Mouse (Mus musculus): ENCODE data around the gene Irf4. TPM values are rescaled to one million over a fixed set of nuclear protein-coding genes. Genes with fewer than 3 reads are reported as not detected.
A peak's percentile ranks its signal among the peaks of the same experiment; 100 is the strongest.

Gene Irf4
- total RNA-seq, 2 experiments from 2014 or later: 0.32 to 0.58 TPM

DNA sequence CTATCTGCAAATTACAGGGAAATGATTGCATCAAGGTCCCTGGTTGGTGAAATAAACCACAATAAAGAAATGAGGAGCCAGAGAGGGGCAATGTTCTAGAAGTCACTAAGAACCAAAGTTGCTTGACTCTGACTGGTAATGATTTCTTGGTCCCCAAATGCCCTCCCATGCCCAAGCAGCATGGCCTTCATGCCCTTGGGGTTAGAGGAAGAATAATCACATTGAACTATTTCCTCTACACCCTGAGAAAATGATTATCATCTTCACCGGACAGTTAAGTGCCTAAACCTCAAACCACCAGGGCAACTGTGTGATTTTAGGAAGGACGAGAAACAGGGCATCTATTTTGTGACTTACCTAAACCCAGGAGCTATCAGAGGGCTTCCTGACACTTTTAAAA is 27.0 kb downstream of the Irf4 start:
- no peak for DNase-seq (ENCODE audit: extremely low spot score in 1 of 2, low spot score in 2 of 2)
- Histone ChIP-seq H3K4me3 (no peak overlapping the region), H3K27ac (no peak overlapping the region)
- intact Hi-C loops (cut with DNase I): no loop called here
- TF ChIP-seq CTCF (IDR thresholded peaks at IDR 0.05): no peak

DNA sequence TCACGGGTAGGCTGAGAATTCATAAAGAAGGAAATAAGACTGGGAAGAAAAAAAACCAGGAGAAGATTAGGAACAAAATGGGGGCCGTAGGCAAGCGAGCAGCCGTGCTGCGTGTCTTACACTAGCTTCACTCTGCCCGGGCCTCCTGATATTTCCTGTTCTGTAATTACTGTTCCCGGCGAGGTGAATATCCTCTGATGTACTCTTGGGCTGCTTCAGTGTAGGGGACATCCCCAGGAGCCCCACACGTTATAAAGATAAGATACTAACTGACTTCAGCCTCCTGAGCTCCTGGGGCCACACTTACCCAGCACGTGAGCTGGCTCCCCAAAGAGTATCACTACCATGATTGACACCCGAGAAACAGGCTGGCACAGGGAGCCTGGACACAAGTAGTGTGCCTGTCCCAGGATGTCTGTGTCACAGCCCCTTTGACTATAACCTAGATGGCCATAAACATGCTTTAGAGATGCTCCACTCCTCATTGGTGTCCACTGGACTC is 28.7 kb downstream of the Irf4 start:
- H3K27ac ChIP-seq: no peak overlapping the region
- DNase-seq (ENCODE audit: extremely low spot score in 1 of 2, low spot score in 2 of 2): no peak
- no peak for TF ChIP-seq CTCF (IDR thresholded peaks at IDR 0.05)
- H3K4me3 ChIP-seq: no peak overlapping the region
- intact Hi-C loops (cut with DNase I): no loop called here

DNA sequence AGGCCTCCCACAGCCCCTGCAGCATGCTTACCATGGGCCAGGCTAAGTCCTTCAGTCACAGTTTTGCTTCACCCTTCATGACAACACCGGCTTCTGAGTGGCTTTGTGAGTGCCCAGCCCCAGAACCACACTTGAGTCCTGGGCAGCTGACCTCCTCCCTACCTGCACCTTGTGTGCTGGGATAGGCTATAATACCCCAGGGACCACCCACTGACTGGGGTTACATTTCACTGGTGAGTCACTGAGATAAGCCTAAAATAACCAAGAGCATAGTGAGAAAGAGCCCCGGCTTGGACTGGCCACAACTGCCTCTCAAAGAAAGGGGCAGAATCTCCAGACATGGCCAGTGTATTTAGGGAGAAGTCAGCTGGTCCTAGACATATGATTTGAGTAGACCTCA is 32.9 kb downstream of the Irf4 start:
- intact Hi-C loops (cut with DNase I): no loop called here
- no peak for TF ChIP-seq CTCF (IDR thresholded peaks at IDR 0.05)
- Histone ChIP-seq H3K27ac (no peak overlapping the region), H3K4me3 (no peak overlapping the region)
- no peak for DNase-seq (ENCODE audit: extremely low spot score in 1 of 2, low spot score in 2 of 2)

DNA sequence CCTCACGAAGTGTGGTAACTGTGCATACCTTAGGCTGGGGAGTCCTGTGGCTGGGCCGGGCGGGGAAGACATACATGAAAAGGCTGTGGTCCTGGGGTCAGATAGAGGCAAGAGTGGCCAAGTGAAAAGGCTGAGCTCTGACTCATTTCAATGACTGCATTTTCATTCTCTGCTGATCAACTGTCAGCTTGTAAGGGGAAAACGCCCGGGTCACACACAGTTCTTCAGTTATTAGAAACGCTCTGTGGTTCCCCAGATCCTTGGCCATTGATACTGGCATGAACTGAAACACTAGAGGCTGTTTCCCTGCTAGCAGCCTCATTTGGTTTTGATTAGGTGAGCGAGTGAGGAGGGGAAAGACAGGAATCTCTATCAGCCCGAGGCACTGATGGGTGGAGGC is 33.4 kb downstream of the Irf4 start:
- intact Hi-C loops (cut with DNase I): no loop called here
- Histone ChIP-seq H3K27ac (no peak overlapping the region), H3K4me3 (no peak overlapping the region)
- no peak for DNase-seq (ENCODE audit: extremely low spot score in 1 of 2, low spot score in 2 of 2)
- no peak for TF ChIP-seq CTCF (IDR thresholded peaks at IDR 0.05)

DNA sequence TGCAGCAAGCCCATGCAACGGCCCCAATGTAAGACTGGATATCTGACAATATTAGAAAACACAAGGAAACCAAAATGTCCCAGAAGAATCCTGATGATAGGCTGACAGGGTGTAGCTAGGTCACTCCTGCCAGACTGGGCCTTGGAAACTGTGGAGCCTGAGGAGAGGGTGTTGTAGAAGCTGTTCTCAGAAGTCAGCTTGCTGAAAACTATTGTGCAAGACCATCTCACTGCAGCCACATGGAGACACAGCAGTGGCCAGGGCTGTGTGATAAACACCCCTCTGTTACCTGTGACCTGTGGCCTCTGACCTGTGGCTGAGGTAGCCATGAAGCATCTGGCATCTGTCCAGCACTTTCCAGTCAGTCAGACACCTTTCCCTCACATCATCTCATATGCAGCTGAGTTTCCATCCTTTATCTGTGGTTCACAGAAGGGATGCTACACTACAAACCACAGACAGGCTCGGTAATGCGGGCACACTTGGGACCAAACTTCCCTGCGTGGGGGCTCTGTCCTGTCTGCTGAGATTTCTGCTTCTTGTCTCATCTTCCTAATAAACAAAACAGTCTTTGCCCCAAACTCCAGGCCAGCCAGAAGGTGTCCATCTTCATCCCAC is 36.5 kb downstream of the Irf4 start:
- H3K4me3 ChIP-seq: no peak overlapping the region
- intact Hi-C loops (cut with DNase I): loop anchor here (1.0 to 5.0 kb wide), 4 partner anchors 82 to 181 kb away; no protein-coding TSS in a partner anchor
- no peak for TF ChIP-seq CTCF (IDR thresholded peaks at IDR 0.05)
- H3K27ac ChIP-seq: peak overlapping the region; percentile 65; the same call in 1 of the 2 replicates
- DNase-seq (ENCODE audit: extremely low spot score in 1 of 2, low spot score in 2 of 2): no peak

DNA sequence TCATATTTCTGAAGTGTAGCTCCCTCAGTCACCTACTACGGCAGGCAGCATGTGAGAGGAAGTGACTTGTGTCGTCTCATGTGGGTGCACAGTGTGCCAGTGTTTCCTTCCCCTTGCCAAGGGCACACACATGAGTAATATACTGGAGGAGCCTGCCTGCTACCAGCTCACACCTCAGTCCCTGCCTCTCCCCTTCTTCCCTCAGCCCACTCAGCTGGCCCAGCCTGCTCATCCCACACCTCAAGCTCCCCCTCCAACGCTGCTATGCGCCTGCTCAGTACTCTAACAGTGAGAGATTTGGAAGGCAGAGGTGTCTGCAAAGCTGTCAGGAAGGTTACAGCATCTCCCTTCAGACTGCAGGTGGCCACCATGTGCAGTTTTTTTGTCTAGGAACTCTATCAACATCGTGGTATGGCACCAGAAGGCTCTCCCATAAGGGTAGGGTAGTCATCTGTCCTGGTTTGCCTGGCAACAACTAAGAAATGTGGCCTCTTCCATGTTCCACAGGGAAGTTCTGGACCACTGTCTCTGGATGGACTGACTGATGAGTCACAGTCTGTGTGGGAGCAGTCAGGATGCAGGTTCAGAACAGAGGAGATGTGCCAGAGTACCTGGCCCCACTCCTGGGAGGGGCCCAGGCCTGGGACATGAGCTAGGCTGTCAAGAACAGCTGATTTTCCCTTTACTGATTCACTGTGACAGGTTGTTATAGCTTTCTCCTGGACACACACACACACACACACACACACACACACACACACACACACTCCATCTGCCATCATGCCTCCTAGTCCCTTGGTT is 37.4 kb downstream of the Irf4 start:
- Histone ChIP-seq H3K27ac (peak overlapping the region; percentile 72), H3K4me3 (no peak overlapping the region)
- intact Hi-C loops (cut with DNase I): loop anchor here (1.0 to 5.0 kb wide), 4 partner anchors 81 to 182 kb away; no protein-coding TSS in a partner anchor
- DNase-seq (ENCODE audit: extremely low spot score in 1 of 2, low spot score in 2 of 2): peak; percentile 72 to 78
- TF ChIP-seq CTCF (IDR thresholded peaks at IDR 0.05): no peak

DNA sequence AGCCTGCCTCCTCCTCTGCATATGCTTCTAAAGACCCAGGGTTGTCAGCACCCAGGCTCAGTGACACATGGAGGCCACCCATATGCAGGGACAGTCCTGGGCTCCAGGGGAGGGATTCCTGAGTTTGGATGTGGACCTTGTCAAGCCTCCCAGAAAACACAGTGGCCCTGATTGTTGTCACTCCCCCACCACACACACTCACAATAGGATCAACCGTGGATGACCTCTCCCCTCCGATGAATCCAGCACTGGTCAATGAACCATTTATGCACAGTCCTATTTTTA is 38.0 kb downstream of the Irf4 start:
- H3K27ac ChIP-seq: peak overlapping the region; percentile 63; the same call in 1 of the 2 replicates
- no peak for DNase-seq (ENCODE audit: extremely low spot score in 1 of 2, low spot score in 2 of 2)
- no peak overlapping the region for H3K4me3 ChIP-seq
- intact Hi-C loops (cut with DNase I): loop anchor here (2.0 to 5.0 kb wide), 2 partner anchors 80 to 126 kb away; no protein-coding TSS in a partner anchor
- TF ChIP-seq CTCF (IDR thresholded peaks at IDR 0.05): no peak

DNA sequence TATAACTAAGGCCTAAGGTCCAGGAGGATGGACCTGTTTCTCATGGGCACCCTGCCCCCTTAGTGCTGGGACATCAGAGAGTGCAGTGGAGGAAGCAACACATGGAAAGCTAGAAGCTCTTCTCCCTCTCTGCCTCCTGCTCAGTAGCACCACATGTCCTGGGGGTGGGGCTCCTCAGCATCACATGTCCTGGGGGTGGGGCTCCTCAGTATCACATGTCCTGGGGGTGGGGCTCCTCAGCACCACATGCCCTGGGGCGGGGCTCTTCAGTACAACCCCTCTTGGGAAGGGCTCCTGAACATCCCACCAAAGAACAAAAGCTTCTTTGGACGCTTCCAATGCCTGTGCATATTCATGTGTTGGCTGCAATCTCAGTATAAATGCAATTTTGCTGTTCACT is 38.5 kb downstream of the Irf4 start:
- intact Hi-C loops (cut with DNase I): loop anchor here (2.0 to 5.0 kb wide), 2 partner anchors 80 to 127 kb away; no protein-coding TSS in a partner anchor
- peak in 1 of 2 experiments; percentile 8 for DNase-seq (ENCODE audit: extremely low spot score in 1 of 2, low spot score in 2 of 2)
- peak overlapping the region; percentile 63; the same call in 1 of the 2 replicates for H3K27ac ChIP-seq
- TF ChIP-seq CTCF (IDR thresholded peaks at IDR 0.05): no peak
- no peak overlapping the region for H3K4me3 ChIP-seq

DNA sequence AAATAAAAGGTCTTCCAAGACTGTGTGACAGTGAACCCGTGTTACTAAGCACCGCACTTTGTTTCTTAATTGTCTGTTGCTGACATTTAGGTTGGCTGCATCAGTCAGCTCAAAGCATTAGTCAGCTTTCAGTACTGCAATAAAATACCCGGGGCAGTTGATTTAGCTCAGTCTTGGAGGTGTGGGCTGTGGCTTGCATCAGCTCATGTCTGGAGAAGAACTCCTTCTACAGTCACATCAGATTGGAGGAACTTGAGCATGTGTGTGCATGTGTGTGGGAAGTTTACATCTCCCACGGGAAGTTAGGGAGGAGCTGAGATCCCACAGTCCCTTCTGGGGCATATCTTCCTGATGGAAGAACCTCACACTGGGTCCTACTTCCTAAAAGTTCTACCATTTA is 38.9 kb downstream of the Irf4 start:
- DNase-seq (ENCODE audit: extremely low spot score in 1 of 2, low spot score in 2 of 2): peak in 1 of 2 experiments; percentile 10
- no peak overlapping the region for H3K27ac ChIP-seq
- intact Hi-C loops (cut with DNase I): loop anchor here (2.0 to 5.0 kb wide), 2 partner anchors 79 to 127 kb away; no protein-coding TSS in a partner anchor
- H3K4me3 ChIP-seq: no peak overlapping the region
- TF ChIP-seq CTCF (IDR thresholded peaks at IDR 0.05): no peak

DNA sequence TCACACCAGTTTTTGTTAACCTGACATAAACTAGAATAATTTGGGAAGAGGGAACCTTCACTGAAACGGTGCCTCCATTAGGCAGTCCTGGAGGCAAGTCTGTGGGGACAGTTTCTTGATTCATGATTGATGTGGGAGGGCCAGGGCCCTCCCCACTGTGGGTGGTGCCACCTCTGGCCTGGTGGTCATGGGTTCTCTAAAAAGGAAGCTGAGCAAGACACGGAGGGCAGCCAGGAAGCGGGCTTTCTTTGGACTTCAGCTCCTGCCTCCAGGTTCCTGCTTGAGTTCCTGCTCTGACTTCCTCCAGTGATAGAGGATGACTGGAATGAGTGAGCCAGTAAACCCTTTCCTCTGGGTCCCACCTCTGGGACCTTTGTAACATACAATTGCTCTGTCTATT is 39.4 kb downstream of the Irf4 start:
- DNase-seq (ENCODE audit: extremely low spot score in 1 of 2, low spot score in 2 of 2): peak in 1 of 2 experiments; percentile 8
- intact Hi-C loops (cut with DNase I): loop anchor here (5.0 kb wide), 1 partner anchor 79 kb away; no protein-coding TSS in a partner anchor
- TF ChIP-seq CTCF (IDR thresholded peaks at IDR 0.05): no peak
- H3K27ac ChIP-seq: no peak overlapping the region
- no peak overlapping the region for H3K4me3 ChIP-seq

DNA sequence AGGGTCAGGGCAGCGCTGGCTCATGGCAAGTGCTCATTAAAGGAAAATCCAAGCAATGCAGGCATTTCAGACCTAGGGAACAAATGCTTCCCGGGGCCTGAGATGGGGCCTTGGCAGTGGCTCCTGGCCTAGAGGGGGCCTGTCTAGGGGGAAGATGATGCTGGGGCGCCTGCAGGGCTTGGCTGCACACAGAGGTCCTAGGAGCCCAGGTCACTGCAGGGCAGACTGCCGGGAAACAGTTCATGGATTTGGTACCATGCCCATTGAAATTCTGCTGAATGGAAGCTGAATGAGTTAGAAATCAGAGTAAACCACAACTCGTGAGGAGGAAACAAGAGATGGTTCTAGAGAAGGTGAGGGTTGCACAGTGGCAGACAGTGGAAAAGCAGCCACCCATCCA is 41.0 kb downstream of the Irf4 start:
- TF ChIP-seq CTCF (IDR thresholded peaks at IDR 0.05): no peak
- Histone ChIP-seq H3K27ac (no peak overlapping the region), H3K4me3 (no peak overlapping the region)
- intact Hi-C loops (cut with DNase I): no loop called here
- peak in 1 of 2 experiments; percentile 12 for DNase-seq (ENCODE audit: extremely low spot score in 1 of 2, low spot score in 2 of 2)

DNA sequence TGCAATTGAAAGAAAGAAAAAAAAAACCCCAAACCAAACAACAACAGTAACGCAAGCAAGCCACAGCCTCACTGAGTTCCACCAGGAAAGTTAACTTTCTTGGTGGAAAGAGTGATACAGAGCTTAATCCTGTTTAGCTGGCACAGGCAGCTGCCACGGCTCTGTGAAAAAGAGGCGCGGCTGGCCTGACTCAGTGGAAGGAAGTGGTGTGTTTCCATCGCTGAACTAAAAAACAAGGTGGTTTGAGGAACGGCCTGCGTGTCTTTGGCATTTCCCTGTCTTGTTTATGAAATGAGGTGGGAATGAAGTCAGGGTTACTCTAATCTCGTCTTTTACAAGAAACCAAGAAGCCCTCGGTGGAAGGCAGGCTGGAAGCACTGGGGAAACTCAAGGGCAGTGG is 43.3 kb downstream of the Irf4 start:
- intact Hi-C loops (cut with DNase I): no loop called here
- Histone ChIP-seq H3K27ac (no peak overlapping the region), H3K4me3 (no peak overlapping the region)
- no peak for DNase-seq (ENCODE audit: extremely low spot score in 1 of 2, low spot score in 2 of 2)
- no peak for TF ChIP-seq CTCF (IDR thresholded peaks at IDR 0.05)
